ENCODE assay signal across 10 mouse cellular contexts in genomic region chr3:142043463-142043862, GRCm38 (mm10).
DNase-seq lines count a peak whose midpoint lies in the region; ATAC-seq and TF ChIP-seq lines count a peak whose summit lies in the region.
"Had no signal": no experiment of that assay in that cellular context is flagged by ENCODE, and none has a peak within 500 bp of the region (broad histone marks: within the 10 kb centered on the region; RNA-seq: fewer than 3 reads in every experiment).

No protein-coding gene starts in this region.

- CTCF ChIA-PET in Patski (lab: Charles Lee) = interaction anchor here (0.6 to 2.1 kb wide), 11 partner anchors 10 to 548 kb away, joined by 3 to 6 read pairs (median 3); no protein-coding TSS in a partner anchor

- H3K27ac ChIP-seq in heart, postnatal 0 days (ENCODE audit: low read depth) = no peak overlapping the region
- no peak overlapping the region for H3K27ac ChIP-seq in lung, postnatal 0 days (ENCODE audit: low read length)

- no peak overlapping the region for H3K4me3 ChIP-seq in heart, postnatal 0 days (ENCODE audit: low read depth, low read length)
- no peak overlapping the region for H3K4me3 ChIP-seq in lung, postnatal 0 days (ENCODE audit: low read depth, low read length)

- DNase-seq in heart, postnatal 0 days (ENCODE audit: low spot score) = no peak
- no peak for DNase-seq in heart, postnatal 14 days
- peak; percentile 46 for DNase-seq in lung, postnatal 0 days (ENCODE audit: low spot score)
- no peak for DNase-seq in lung, postnatal 14 days
- peak; percentile 3 for DNase-seq in Patski (ENCODE audit: low read depth, low spot score)
- DNase-seq in naive thymus-derived CD4-positive, alpha-beta T cell, adult 2 months (ENCODE audit: low read depth) = peak; percentile 3
- no peak for DNase-seq in layer of hippocampus, adult 11-12 months (ENCODE audit: low spot score)
- no peak for DNase-seq in spleen, postnatal 14 days (ENCODE audit: low spot score in 2 of 2)
- DNase-seq: cerebellum, adult 11-12 months had no signal

- WGBS in heart, postnatal 0 days = 44% methylated on average over 2 of the region's 2 CpGs
- 38% methylated on average over 2 of the region's 2 CpGs for WGBS in lung, postnatal 0 days

- in situ Hi-C loops in Patski (cut with MboI; ENCODE audit: low pct_unique_long_range_greater_than_20kb) = no loop called here

- no peaks in the 10 kb centered on the region for H3K4me1 ChIP-seq in heart, postnatal 0 days (ENCODE audit: control insufficient read depth, insufficient read depth)
- no peaks in the 10 kb centered on the region for H3K4me1 ChIP-seq in lung, postnatal 0 days (ENCODE audit: insufficient read depth, low read depth, low read length)

- no peaks in the 10 kb centered on the region for H3K36me3 ChIP-seq in heart, postnatal 0 days (replicated peaks; ENCODE audit: control insufficient read depth, insufficient read depth, low read length)
- no peaks in the 10 kb centered on the region for H3K36me3 ChIP-seq in lung, postnatal 0 days (ENCODE audit: insufficient read depth, low read length)

- intact Hi-C loops in heart, postnatal 14 days (cut with DNase I) = no loop called here

- H3K9ac ChIP-seq in heart, postnatal 0 days (replicated peaks; ENCODE audit: low read depth, low read length) = no peak overlapping the region
- H3K9ac ChIP-seq in lung, postnatal 0 days (replicated peaks; ENCODE audit: low read depth) = no peak overlapping the region

- no peaks in the 10 kb centered on the region for H3K27me3 ChIP-seq in heart, postnatal 0 days (ENCODE audit: control insufficient read depth, insufficient read depth, low read length)
- no peaks in the 10 kb centered on the region for H3K27me3 ChIP-seq in lung, postnatal 0 days (replicated peaks; ENCODE audit: insufficient read depth, low read length)
- peaks cover 5% of the 10 kb centered on the region for H3K27me3 ChIP-seq in Patski

- ATAC-seq in heart, postnatal 0 days (ENCODE audit: insufficient read depth, low read depth) = no peak
- no peak for ATAC-seq in lung, postnatal 0 days
- ATAC-seq in Patski = no peak
- ATAC-seq: inflammation-experienced regulatory T-cells, adult 6 months had no signal

- peak; percentile 66 for TF ChIP-seq CTCF in heart, postnatal 0 days (IDR thresholded peaks at IDR 0.05; ENCODE audit: low read depth)
- peak; percentile 71 for TF ChIP-seq CTCF in lung, postnatal 0 days (IDR thresholded peaks at IDR 0.05)
- TF ChIP-seq CTCF in Patski (IDR thresholded peaks at IDR 0.05) = peak; percentile 52

- POLR2A ChIA-PET in Patski (lab: Charles Lee) = no interaction called here

- TF ChIP-seq EP300 in heart, postnatal 0 days (IDR thresholded peaks at IDR 0.05; ENCODE audit: low read depth) = no peak
- TF ChIP-seq EP300 in lung, postnatal 0 days (IDR thresholded peaks at IDR 0.05) = no peak

- no peaks in the 10 kb centered on the region for H3K9me3 ChIP-seq in heart, postnatal 0 days (replicated peaks; ENCODE audit: control insufficient read depth, low read length)
- no peaks in the 10 kb centered on the region for H3K9me3 ChIP-seq in lung, postnatal 0 days (ENCODE audit: low read length)

- H3K4me2 ChIP-seq in heart, postnatal 0 days (ENCODE audit: low read depth, low read length) = no peak overlapping the region
- H3K4me2 ChIP-seq in lung, postnatal 0 days (replicated peaks; ENCODE audit: low read depth, low read length) = no peak overlapping the region

Comparison
In these comparisons a context has a peak if more than half of its experiments do, and no peak if none do; other contexts are left out.
1. DNase-seq: peak in lung, postnatal 0 days (single experiment), Patski (single experiment) and naive thymus-derived CD4-positive, alpha-beta T cell, adult 2 months (single experiment); none in heart, postnatal 0 days (single experiment), heart, postnatal 14 days (0 of 2), lung, postnatal 14 days (single experiment), layer of hippocampus, adult 11-12 months (single experiment) and spleen, postnatal 14 days (0 of 2).
2. Peak in every context shown above with its lines, with median percentiles within 50 percentile points of each other: CTCF ChIP-seq.